Mouse (Mus musculus) ES-Bruce4 (cell line): ENCODE measurements around the gene Samd11.

Source experiments
- CTCF ChIP-seq: IDR thresholded peaks from one replicate; pipeline ENCODE4 v1.8.1; 2011; ENCODE audit warnings: low read depth, low read length
- EP300 ChIP-seq: IDR thresholded peaks from 2 replicates; pipeline ENCODE4 v1.6.1; 2011; ENCODE audit warnings: low read depth, low read length; ENCODE audit not compliant: insufficient read depth
- POLR2A ChIP-seq: IDR thresholded peaks from one replicate; pipeline ENCODE4 v1.8.1; 2011; ENCODE audit warnings: low read length; ENCODE audit not compliant: insufficient read depth

- TF ChIP-seq POLR2A (no peak), CTCF (no peak), EP300 (no peak)
These were observed 45.4 kb downstream of the Samd11 start for GRCm38 (mm10) chr4:156209963-156210635.
